Mouse (Mus musculus) layer of hippocampus, postnatal 14 days (tissue): ENCODE data around the gene Clta. TPM values are rescaled to one million over a fixed set of nuclear protein-coding genes. Genes with fewer than 3 reads are reported as not detected.

ENCODE experiments used
- DNase-seq, 2 experiments: peaks; one replicate each; pipeline ENCODE4 v3.0.0; 2021 to 2022; ENCODE audit warnings: low spot score in 2 of 2, mixed read lengths in 1 of 2
- total RNA-seq, 2 experiments: library from RNA; stranded (reverse); gene quantifications; 2 replicates each; pipeline ENCODE4 v1.2.3; 2021

Clta gene
- total RNA-seq, 2 experiments from 2014 or later, result 289 to 299 TPM

DNA sequence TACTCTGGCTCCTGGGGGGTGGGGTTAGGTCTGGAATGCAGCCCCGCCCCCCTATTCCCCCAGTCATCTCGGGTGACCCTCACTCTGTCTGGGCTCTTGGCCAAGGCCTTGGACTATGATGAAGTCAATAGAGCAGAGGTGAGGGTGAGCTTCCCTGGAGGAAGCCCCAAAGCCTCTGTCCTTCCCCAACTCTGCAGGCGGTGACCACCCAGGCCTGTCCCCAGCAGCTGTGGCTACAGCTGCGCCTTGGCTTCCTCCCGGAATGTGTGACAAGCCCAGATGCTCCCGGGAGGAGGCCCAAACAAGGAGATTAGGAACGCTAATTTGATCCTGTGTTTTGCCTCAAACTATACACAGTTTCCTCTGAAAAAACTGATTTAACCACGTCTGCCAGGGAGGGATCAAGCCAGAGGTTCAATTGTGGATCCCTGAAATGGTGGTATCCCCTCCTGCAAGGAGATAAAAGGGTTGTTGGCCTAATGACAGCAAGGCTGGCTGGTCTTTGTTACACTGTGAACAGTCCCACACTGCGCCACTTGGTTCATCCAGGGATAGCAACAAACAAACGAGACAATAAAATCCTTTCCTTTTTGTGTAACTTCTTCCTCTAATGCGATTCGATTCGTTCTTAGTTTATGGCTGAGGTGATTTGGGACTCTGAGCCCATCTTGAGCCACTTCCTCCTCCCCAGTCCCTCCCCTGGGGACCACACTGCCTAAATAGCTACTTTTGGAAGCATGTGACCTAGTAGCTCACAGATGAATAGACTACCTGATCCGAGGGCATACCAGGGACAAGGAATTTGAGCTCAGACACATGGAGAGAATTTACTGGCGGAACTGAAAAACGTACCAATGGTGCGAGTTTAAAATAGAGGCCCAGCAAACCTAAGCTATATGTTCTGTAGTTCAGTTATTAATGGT, 25.5 kb upstream of the Clta start:
- DNase-seq, result no peak

DNA sequence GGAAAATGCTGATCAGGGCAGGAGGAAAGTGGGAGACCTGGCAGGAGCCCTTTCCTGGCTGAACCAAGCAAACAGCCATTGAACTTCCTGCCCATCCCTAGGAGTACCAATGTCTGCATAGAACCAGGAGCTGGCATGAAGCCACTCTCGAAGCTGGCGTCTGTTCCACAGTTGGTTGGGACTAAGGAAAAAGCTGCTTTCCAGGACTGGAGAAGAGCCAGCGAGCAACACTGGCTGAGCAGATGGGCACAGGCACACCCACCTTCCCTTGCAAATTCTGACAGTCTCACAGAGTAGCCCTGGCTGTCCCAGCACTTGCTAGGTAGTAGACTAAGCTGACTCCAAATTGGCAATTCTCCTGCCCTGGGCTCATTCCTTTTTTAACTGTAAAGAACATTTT, 24.5 kb upstream of the Clta start:
- peak; percentile 86 to 91 for DNase-seq

DNA sequence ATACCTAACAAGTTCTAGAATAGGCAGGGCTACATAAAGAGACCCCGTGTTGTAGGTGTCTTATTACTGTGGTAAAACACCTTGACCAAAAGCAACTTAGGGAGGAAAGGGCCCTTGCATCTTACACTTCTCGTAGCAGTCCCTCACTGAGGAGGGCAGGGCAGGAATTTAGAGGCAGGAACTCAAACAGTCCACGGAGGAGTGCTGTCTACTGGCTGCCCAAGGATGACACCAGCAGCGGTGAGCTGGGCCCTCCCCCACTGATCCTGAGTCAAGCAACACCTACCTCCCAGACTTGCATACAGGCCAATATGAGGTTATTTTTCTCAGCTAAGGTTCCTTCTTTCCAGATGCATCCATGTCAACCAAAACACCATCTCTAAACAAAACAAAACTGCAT, 24.0 kb upstream of the Clta start:
- no peak for DNase-seq

DNA sequence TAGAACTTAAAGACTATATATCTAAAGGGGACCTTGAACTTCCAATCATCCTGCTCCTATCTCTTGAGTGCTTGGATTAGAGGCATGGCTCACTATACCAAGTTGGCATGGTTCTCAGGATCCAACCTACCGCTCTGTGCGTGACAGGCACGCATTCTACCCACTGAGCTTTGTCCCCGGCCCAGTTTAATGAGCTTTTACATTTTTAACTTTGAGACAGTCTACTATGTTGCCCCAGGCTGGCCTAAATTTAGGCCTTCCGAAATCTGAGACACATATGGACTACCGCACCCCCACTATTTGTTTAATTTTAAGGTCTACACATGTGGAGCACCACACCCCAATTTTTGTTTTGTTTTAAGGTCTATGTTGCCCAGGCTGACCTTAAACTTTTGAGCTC, 23.4 kb upstream of the Clta start:
- no peak for DNase-seq

DNA sequence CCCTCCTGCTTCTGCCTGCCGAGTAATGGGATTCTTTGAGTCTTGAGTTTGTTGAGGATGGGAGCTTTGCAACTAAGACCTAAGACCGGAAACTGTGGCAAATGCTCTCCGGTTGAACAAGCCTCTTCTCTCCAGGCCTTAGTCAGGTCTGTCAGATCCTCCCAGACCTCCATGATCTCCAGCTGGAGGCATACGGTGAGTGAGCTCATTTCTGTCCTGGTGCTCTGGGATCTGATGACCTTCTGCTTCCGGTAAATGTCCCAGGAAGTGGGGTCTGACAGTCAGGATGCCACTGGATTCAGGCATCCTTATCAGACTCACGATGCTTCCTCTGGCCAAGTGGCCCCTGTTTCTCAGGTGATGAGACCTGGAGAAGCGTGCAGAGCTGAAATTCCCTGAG, 23.0 kb upstream of the Clta start:
- no peak for DNase-seq

DNA sequence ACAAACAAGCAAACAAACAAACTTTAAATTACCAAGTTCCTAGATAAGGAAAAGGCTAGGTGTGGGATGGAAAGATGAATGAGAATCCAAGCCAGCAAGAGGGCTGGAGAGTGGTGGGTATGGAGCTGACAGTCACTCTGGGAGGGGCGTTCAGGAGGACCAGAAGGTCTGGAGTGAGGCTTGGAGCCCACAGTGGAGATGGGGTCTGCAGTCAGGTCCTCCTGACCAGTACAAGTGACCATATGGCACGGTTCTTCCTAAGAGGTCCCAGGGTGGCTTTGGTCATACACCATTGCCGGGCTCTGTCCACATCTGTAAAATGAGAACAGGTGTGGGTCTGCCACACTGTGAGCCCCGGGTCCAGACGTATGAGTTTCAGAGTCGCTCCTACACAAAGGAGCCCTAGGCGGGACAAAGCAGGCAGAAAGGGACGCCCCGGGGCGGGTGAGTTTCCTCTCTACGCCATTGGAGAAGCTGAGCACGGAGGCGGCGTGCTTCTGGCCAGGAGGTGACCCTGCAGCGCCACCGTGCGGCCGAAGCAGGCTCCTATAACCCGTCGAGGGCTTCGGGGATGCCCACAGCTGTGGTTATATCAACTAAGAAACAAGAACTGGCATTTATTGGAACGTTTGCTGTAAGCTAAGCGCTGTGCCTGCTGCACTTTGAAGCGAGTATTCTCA, 22.1 kb upstream of the Clta start:
- peak; percentile 92 to 94 for DNase-seq

DNA sequence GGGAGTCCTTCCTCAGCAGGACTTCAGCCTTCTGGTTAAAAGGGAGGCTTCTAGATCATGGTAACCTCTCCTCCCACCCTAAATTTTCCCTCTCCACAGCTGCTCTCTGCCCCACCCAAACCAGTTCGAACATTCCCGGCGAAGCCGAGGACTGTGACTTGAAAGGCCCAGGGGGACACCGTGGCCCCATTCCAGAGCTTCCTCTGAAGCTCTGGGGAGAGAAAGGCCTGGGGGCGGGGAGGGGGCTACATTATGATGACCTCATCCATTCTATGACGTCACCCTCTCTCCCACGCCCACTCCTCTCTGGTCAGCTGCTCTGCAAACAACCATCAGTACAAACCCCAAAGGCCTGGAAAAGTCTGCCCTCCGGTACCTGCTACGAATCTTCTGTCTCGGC, 21.1 kb upstream of the Clta start, which contains the start of gene Ccin:
TSS of gene Ccin (plus strand) at position 303 of the 400 bp plus-strand sequence.
- no peak for DNase-seq

DNA sequence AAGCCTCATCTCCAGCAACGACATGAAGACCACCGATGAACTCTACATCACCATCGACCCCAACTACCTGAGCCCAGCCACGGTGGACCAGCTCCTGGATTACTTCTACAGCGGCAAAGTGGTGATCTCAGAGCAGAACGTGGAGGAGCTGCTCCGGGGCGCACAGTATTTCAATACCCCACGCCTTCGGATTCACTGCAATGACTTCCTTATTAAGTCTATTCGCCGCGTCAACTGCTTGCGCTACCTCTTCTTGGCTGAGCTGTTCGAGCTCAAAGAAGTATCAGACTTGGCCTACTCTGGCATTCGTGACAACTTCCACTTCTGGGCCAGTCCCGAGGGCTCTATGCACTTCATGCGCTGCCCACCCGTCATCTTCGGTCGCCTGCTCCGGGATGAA, 20.5 kb upstream of the Clta start:
- no peak for DNase-seq

DNA sequence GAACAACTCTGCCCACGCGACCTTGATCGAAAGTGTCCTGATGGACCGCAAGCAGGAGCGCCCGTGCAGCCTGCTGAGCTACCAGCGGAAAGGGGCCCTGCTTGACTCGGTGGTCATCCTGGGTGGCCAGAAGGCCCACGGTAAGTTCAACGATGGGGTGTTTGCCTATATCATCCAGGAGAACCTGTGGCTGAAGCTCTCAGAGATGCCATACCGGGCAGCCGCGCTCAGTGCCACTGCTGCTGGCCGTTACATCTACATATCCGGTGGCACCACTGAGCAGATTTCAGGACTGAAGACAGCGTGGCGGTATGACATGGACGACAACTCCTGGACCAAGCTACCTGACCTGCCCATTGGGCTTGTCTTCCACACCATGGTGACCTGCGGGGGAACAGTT, 19.9 kb upstream of the Clta start:
- DNase-seq, result no peak

DNA sequence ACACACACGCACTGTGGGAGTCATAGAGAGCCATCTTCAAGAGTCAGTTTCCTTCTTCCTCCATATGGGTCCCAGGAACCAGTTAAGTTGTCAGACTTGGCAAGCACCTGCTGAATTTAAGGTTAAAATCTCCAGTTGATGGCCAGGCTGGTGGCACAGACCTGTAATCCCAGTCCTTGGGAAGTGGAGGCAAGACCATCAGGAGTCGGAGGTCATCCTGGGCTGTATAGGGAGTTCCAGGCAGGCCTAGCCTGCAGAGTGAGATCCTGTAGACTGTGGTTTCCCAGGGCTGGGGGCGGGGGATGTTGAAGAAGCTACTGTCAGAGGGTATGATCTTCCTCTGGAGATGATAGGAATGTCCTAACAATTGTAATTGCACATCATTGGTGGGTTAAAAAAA, 15.3 kb upstream of the Clta start:
- no peak for DNase-seq

DNA sequence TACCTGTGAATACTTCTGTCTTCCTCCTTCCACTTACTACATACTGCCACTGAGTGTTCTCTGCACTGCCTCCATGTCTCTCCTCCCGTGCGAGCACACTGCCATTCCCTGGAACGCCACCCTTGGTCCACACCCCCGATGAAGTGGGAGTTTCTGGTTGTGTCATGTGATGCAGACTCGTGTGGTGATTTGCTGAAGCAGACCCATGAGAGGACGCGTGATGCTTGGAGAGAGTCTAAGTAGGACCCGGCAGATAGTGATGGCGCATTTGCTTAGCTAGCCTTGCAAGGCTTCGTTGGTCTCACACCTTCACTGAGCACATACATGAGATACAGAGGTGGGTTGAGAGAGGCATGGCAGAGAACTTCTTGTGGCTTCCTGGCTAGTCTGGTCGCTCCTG, 11.2 kb upstream of the Clta start:
- DNase-seq, result no peak

DNA sequence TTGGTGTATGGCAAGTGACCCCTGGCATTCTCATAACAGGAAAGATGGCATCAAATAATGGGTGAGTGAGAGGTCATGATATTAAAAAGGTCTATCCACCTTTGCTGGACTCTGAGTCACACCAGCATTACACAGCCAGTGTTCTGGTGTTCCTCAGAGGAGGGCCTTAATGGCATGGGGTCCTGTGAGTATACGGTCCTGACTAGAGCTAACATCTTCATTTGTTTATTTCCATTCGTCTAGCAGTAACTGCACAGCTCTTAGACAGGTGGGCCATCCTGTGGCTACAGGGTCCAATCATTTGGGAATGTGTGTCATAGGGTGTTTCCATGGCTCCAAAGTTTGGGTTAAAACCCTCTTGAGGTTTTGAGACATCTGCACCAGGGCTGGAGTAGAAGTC, 9.9 kb upstream of the Clta start:
- DNase-seq, result no peak

DNA sequence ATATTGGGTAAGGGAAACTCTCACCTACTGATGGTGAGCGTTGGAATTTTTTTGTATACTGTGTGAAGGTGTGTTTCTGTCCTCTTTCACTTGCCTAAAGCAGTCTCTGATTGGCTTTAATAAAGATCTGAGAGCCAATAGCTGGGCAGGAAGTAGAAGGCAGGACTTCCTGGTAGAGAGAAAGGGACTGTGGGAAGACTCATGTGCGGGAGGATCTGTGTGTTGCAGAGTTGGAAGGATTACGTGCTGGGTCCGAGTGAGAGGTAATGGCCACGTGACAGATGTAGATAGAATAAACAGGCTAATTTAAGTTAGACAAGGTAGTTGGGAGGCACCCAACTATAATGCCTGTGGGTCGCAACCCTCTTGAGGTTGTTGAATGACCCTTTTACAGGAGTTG, 630 bp upstream of the Clta start:
- DNase-seq, result no peak

DNA sequence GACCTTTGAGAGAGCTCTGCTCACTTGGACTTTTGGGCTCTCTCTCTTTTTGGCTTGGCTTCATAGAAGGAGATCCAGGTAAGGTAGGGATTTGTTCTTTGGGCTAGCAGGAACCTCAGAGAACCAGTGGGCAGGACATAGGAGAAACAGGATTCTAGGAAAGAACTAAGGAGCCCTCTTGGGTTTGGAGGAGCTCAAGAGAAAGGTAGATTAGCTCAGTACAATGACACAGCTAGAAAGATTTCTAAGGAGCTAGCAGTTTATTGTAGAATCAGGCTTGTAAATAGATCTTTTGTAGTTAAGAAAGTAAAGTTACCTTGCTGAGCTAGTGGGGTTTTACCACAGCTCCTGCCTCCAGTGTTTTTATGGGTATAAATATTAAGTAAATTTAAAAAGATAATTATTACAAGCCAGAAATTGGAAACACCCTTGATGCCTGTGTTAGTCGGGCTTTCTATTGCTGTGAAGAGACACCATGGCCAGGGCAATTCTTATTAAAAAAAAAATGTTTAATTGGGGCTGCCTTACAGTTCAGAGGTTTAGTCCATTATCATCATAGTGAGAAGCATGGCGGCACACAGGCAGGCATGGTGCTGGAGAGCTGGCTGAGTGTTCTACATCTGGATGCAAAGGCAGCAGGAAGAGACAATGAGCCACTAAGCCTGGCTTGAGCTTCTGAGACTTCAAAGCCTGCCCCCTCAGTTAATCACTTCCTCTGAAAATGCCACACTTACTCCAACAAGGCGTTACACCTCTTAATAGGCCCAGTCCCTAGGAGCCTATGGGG, 564 bp downstream of the Clta start:
- no peak for DNase-seq

DNA sequence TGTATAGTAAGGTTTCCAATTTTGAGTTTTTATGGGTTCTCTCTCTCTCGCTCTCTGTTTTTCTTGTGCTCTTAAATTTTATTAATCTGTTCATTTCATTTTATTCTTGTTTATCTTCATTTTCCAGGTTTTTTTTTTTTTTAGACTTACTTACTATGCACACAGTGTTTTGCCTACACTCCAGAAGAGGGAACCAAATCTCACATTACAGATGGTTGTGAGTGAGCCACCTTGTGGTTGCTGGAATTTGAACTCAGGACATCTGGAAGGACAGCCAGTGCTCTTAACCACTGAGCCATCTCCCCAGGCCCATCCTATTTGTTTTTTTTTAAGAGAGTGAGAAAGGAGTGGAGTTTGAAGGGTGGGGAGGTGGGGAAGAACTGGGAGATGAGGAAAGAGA, 5.9 kb downstream of the Clta start:
- DNase-seq, result no peak

DNA sequence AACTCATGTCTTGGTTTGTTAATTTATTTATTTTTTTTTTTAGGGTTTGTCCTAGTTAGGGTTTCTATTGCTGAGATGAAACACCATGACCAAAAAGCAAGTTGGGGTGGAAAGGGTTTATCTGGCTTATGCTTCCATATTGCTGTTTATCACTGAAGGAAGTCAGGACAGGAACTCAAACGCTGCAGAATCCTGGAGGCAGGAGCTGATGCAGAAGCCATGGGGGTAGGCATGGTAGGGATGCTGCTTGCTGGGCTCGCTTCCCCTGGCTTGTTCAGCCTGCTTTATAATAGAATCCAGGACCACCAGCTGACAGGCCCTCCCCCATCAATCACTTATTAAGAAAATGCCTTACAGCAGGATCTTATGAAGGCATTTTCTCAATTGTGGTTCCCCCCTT, 6.6 kb downstream of the Clta start:
- DNase-seq, result no peak

DNA sequence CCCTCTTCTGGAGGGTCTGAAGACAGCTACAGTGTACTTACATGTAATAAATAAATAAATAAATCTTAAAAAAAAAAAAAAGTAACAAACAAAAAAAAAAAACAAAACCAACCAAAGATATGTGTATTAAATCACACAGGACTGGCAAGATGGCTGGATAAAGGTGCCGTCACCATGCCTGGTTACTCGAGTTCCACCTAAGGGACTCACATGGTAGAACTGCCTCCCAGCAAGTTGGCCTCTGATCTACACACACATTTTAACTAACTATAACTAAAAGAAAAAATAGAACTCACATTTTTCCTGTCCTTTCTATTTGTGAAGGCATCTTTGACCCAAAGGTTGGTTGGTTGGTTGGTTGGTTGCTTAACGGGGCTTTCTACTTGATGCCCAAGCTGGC, 7.5 kb downstream of the Clta start:
- DNase-seq, result no peak

DNA sequence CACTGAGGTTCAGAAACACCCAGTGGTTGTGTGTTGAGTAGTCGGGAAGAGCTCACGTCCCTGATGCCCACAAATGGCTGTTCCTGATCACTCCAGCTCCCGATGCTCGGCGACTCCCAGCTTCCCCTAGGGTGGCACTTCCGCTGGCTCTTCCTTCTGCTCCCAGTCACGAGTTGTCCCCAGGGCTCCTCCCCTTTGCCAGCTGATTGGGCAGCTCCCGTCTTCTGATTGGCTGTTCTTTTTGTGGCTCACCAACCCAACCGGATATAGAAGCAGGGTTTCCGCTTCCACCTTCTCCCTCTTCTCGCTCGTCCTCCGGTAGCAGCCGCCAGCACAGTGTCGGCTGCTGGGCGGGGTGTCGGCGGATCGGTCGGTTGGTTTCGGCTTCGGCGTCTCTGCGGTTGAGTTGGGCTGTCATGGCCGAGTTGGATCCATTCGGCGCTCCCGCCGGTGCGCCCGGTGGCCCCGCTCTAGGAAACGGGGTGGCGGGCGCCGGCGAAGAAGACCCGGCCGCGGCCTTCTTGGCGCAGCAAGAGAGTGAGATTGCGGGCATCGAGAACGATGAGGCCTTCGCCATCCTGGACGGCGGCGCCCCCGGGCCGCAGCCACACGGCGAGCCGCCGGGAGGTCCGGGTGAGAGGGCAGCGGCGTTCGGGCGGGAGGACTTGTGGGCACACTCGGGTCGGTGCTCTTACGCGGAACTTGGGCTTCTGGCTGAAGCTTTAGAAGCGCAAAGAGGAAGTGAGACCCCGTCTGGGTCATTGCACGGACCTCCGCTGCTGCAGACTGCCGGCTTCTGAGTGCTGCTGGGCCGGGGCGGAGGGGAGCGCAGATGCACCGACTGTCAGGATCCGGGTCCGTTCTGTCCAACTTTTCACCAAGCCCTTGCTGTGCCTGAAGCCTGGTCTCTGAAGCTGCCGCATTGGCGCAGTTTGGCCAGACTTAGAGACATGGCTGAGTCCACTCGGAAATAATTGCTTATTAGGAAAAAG, 8.4 kb downstream of the Clta start:
- DNase-seq, result peak; percentile 86 to 97

DNA sequence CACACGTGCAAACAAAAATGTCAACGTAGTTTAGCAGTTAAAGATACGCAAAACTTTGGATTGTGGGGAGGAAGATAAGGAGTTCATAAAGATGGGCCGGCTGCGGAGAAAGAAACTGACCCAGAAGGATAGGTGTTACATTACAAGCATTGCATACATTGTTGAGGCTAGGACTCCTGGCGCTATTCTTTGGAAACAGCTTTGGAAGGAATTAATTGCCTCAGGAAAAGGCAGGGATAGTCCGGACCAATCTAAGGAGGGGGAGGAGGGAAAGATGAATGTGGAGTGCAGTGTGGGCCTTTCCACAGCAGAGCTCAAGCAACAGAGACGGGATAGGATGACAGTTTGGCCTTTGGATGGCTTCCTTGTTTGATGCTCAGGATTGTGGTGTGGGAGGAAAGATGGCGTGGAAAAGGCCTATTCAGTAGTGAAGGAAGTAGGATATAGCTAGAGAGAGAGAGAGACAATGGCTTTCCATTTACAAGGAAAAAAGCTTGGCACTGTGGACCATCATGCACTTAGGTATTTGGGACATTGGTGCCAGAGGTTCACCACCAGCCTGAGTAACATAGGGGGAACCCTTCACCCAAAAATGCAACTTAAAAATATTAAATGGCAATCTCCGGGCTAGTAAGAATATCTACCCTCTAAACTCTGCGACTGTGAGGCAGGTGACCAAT, 9.3 kb downstream of the Clta start:
- no peak for DNase-seq

DNA sequence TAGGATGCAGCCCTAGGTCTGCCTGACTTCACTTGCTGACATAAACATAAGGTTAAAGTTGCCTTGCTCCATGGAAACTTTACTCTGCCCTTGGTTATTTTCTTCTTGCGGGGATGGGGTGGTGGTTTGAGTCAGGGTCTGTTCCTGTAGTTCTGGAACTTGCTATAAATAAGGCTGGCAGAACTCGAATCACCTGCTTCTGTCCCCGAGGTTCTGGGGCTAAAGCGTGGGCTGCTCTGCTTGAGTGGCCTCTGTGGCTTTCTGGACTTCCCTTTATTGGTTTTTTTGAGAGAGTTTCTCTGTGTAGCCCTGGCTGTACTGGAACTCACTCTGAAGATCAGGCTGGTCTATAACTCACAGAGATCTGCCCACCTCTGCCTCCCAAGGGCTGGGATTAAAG, 11.8 kb downstream of the Clta start:
- no peak for DNase-seq
